Mouse (Mus musculus) spleen, postnatal 14 days (tissue): ENCODE measurements around the gene Vav1.
A peak's percentile ranks its signal among the peaks of the same experiment; 100 is the strongest.
"Not testable (repeated sequence)": the region's sequence is repeated elsewhere in the genome, so short reads cannot be mapped to it uniquely, and the experiment has no call there.

Source experiments
- DNase-seq, 2 experiments: peaks; one replicate each; pipeline ENCODE4 v3.0.0; 2021 to 2022; ENCODE audit warnings: low spot score in 2 of 2

The Vav1 gene

GRCm38 (mm10) chr17:57279591-57280224, 808 bp downstream of the Vav1 start:
- DNase-seq, result no peak

DNA sequence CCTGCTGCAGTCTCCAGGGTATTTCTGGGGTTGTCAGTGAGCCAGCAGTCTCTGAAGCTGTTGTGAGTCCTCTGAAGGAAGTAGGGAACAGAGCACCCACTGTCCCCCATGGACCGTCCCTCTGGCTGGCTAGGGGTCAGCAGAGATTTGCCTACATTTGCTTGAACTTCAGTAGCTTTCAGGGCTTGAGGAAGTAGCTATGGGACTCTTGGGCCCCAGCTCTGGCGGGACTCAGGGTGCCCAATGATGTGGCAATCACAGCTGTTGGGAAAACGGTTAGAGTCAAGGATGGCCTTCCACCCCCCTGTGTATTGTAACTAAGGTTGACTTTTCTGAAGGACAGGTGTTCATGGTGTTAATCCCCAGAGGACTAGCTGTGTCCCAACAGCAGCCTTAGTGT, 1.5 kb downstream of the Vav1 start:
- DNase-seq, result no peak

GRCm38 (mm10) chr17:57283906-57284305, 5.0 kb downstream of the Vav1 start:
- no peak for DNase-seq

- no peak for DNase-seq
Measured at GRCm38 (mm10) chr17:57285077-57285476, 6.2 kb downstream of the Vav1 start.

- DNase-seq, result no peak
Measured at GRCm38 (mm10) chr17:57286718-57287355, 7.9 kb downstream of the Vav1 start.

GRCm38 (mm10) chr17:57289252-57289651, 10.4 kb downstream of the Vav1 start:
- no peak for DNase-seq

- DNase-seq, result no peak
Measured at GRCm38 (mm10) chr17:57290001-57290670, 11.2 kb downstream of the Vav1 start.

- no peak for DNase-seq
Measured at GRCm38 (mm10) chr17:57290671-57291055, 11.8 kb downstream of the Vav1 start.

- DNase-seq, result no peak
Measured at GRCm38 (mm10) chr17:57292302-57292701, 13.4 kb downstream of the Vav1 start.

DNA sequence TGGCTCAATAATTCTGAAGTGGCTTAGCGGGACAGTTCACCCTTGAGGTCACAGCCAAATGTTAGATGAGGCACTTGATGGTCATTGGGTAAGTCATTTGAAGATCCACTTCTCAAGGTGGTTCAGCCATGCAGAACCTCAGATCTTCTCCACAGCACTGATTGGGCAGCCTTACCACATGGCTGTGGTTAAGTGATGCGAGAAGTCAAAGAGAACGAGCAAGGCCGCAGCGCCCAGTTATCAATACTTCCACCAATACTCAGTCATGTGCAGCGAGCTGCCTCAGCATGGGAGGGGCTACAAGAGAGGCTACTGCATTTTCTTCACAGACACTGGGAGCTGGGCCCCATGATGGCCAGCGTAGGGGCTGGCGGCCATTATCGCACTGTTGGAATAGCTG, 14.1 kb downstream of the Vav1 start:
- no peak for DNase-seq

DNA sequence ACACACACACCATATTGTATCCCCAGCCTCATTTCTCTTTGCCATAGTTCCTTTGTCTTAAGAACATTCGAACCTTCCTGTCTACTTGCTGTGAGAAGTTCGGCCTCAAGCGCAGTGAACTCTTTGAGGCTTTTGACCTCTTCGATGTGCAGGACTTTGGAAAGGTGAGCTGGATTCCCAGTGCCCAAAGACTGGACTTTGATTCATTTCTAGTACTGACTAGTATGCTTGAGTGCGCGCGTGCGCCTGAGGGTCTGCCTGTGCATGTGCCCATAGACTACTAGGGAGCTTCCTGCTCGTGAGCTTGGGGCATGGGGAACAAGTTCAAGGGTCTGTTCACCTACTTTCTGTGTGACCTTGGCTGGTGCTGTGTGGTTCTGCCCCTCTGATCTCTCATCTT, 17.0 kb downstream of the Vav1 start:
- no peak for DNase-seq

DNA sequence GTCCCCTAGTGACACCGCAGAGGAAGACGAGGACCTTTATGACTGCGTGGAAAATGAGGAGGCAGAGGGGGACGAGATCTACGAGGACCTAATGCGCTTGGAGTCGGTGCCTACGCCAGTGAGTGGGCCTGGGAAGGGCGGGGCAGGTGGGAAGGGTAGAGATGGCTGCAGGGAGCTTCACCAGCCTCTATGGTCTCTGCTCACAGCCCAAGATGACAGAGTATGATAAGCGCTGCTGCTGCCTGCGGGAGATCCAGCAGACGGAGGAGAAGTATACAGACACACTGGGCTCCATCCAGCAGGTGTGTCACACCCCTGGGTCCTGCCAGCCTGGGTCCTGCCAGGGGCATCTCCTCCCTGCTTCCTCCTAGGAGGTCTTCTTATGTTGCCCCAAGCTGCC, 18.1 kb downstream of the Vav1 start:
- DNase-seq, result no peak

DNA sequence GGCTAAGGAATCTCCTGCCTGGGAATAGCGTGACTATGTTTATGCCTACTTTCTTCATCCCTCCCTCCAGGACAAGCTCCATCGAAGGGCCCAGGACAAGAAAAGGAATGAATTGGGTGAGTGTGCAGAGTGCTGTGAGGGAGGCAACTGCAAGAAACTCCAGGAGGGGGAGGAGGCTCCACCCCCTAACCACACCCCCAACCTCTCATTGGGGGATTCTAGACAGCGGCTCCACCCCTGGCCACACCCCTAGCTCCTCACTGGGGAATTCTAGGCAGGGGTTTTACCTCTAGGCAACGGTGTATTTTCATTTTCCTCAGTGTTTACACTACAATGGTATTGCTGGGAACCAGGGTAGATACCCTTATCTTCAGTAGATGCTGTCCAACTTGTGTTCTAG, 26.7 kb downstream of the Vav1 start:
- no peak for DNase-seq

- DNase-seq, result no peak
Measured at GRCm38 (mm10) chr17:57307074-57307473, 28.2 kb downstream of the Vav1 start.

DNA sequence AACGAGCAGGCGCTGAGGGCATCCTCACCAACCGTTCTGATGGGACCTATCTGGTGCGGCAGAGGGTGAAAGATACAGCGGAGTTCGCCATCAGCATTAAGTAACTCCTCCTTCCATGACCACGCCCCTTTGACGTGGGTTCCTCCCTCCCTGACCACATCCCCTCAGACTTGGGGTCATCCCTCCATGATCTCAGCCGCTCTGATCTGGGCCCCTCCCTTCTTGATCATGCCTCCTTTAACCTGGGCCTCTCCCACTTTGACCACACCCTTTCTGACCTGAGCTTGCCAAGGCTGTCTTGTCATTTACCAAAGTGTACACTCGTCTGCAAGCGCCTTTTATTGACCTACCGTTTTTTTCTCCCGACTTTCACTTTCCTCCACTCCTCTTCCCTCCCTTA, 32.9 kb downstream of the Vav1 start:
- no peak for DNase-seq

GRCm38 (mm10) chr17:57327615-57328014, 48.7 kb downstream of the Vav1 start:
- DNase-seq, result no peak

GRCm38 (mm10) chr17:57328944-57329343, 50.0 kb downstream of the Vav1 start:
- no peak for DNase-seq

- DNase-seq, result no peak
Measured at GRCm38 (mm10) chr17:57330993-57331392, 52.1 kb downstream of the Vav1 start.

GRCm38 (mm10) chr17:57332241-57332640, 53.3 kb downstream of the Vav1 start:
- DNase-seq, result no peak

DNA sequence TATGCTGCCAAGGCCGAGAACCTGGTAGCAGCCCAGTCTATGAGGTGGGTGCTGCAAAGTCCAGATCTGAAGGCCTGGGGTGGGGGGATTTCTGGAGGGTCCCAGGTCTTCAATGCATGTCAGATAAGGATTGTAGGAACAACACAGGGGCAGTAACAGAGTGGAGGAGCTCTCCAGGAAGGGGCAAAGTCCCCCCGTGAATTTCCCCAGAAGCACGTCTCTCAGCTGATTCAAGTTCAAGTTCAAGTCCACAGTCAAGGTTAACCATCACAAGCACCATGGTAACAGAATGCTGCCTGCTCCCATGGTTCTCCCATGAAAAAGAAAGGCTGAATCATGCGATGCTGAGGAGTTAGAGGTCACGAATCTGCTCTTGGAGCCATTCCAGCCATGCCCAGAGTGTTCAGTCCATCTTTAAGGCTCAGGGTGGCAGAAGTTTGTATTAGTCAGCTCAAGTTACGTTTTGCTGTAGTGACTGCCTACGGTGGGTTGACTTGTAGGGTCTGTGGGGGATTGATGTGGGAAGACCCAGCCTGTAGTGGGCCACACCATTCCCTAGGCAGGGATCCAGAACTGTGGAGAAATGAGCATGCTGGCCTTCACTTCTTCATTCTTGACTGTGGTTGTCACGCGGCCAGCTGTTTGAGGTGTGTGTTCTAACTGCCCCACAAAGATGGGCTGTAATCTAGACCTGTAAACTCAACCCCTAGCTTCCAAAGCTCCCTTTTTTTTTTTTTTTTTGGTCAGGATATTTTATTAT, 55.3 kb downstream of the Vav1 start:
- no peak for DNase-seq

GRCm38 (mm10) chr17:57334761-57335150, 55.9 kb downstream of the Vav1 start:
- DNase-seq, result peak; percentile 70 to 85

DNA sequence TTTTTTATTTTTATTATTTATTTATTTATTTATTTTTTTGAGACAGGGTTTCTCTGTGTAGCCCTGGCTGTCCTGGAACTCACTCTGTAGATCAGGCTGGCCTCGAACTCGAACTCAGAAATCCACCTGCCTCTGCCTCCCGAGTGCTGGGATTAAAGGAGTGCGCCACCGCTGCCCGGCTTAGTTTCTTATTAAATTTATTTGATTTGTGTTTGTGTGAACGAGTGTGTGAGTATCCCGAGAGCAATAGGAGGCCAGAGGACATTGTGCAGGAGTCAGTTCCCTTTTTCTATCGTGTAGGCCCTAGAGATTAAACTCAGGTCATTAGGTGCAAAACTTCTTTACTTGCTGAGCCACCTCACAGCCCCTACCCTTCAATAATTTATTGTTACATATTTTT, 56.3 kb downstream of the Vav1 start:
- not testable (repeated sequence) for DNase-seq
